Mouse (Mus musculus): Measurements from ENCODE around the gene 1700113H08Rik. TPM values are rescaled to one million over a fixed set of nuclear protein-coding genes. Genes with fewer than 3 reads are reported as not detected.

Gene 1700113H08Rik
- total RNA-seq (2015; ENCODE audit: low replicate concordance) (4.8 TPM in 1 of 2 replicates, not detected in the other), total RNA-seq (2017; ENCODE audit: low replicate concordance) (not detected in 2 replicates)

DNA sequence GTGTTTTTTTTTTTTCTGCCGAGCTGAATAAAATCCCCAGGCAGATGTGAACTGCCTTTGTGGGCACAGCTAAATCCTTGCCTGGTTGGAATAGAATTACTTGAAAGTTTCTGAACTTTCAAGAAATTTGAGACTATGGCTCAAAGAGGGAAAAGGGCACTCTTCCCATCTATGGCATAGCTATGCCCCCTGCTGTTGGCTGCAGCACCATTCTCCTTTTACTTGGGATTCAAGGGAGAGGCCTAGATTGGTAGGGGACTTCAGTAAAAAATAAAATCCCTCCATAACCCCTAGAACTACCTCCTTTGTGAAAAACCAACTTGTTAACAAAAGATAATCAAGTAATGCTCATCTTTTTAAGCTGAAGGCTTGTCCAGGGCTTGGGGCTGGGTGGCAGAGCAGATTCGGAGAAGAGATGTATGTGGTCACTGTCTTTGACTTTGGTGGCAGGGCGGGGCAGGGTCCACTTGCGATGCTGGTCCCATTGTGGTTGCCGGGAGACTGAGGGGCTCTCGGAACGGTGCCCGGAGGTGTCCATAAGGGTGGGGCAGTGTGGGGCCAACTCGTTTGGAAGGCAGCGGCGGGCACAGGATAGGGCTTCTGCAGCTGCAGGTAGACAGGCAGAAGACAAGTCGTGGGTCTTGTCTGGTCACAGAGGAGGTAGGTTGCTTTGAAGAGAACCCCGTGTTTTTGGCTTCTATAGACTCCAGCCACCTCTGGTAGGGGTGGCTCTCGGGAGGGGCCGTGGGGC lies at the start of gene 1700113H08Rik:
Gene 1700113H08Rik (plus strand): TSS at position 546 of the 751 bp plus-strand sequence.
- ATAC-seq (replicated peaks; ENCODE audit: low FRiP score, poor library complexity, severe bottlenecking) = no peak

- ATAC-seq (replicated peaks; ENCODE audit: low FRiP score, poor library complexity, severe bottlenecking) = no peak
Measured at GRCm38 (mm10) chr10:87008215-87008499, 49.7 kb upstream of the 1700113H08Rik start.

DNA sequence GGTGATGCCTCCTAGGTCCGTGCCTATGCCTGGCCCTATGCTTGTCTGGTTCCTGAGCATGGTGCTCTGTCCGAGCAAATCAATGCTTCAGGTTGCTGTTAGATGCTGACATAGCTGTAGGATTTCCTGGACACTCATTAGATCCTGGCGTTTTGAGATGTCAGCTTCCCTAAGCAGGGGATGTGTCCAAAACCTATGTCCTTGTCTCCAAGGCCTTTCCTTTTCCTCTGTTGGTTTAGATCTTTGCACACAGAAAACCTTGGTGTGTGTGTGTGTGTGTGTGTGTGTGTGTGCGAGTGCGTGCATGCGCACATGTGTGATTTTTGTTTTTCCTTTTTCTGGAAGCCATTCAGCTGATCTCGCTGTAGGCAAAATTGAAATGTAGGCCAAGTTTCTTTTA lies 45.8 kb upstream of the 1700113H08Rik start:
- ATAC-seq (replicated peaks; ENCODE audit: low FRiP score, poor library complexity, severe bottlenecking) = no peak

- no peak for ATAC-seq (replicated peaks; ENCODE audit: low FRiP score, poor library complexity, severe bottlenecking)
Measured at GRCm38 (mm10) chr10:87014391-87014965, 43.4 kb upstream of the 1700113H08Rik start.

DNA sequence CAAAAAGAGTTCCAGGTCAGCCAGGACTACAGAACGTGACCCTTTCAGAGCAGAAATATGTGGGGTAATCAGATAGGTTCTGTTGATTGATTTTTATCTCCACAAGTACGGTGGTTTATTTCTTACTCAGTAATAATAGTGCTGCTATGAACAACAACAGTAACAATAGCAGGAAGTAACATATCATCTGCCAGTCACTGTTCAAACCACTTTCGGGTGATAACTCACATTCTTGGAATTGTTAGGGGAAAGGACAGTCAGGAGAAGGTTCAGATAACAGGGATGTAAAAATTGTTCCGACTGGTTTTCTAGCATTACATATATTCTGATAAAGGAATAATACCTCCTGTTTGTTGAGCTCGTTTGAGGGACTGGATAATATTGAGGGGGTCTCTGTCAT lies 42.4 kb upstream of the 1700113H08Rik start:
- ATAC-seq (replicated peaks; ENCODE audit: low FRiP score, poor library complexity, severe bottlenecking) = no peak

GRCm38 (mm10) chr10:87016151-87016692 lies 41.6 kb upstream of the 1700113H08Rik start:
- ATAC-seq (replicated peaks; ENCODE audit: low FRiP score, poor library complexity, severe bottlenecking) = no peak

- no peak for ATAC-seq (replicated peaks; ENCODE audit: low FRiP score, poor library complexity, severe bottlenecking)
Measured at GRCm38 (mm10) chr10:87018876-87019275, 39.0 kb upstream of the 1700113H08Rik start.

GRCm38 (mm10) chr10:87020711-87021110 lies 37.1 kb upstream of the 1700113H08Rik start:
- no peak for ATAC-seq (replicated peaks; ENCODE audit: low FRiP score, poor library complexity, severe bottlenecking)

DNA sequence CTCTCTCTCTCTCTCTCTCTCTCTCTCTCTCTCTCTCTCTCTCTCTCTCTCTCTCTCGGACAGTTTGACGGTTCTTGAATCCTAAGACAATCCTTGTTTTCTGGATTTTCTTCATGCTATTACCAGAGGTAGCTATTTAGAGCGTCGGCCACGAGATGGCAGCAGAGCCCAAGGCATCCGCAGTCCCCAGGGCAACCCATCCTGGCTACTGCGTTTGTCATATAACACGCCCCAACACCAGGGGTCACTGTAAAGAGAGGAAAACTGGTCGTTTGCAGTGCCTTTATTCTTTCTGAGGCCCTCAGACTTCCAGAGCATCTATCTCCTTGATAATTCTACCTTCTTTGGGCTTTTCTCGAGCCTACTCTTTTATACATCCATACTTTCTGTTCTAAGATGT lies 33.0 kb upstream of the 1700113H08Rik start:
- ATAC-seq (replicated peaks; ENCODE audit: low FRiP score, poor library complexity, severe bottlenecking) = 0 out of 2 replicates have a peak, but pooled peaks have one; percentile 52

- ATAC-seq (replicated peaks; ENCODE audit: low FRiP score, poor library complexity, severe bottlenecking) = no peak
Measured at GRCm38 (mm10) chr10:87032768-87033167, 25.1 kb upstream of the 1700113H08Rik start.

DNA sequence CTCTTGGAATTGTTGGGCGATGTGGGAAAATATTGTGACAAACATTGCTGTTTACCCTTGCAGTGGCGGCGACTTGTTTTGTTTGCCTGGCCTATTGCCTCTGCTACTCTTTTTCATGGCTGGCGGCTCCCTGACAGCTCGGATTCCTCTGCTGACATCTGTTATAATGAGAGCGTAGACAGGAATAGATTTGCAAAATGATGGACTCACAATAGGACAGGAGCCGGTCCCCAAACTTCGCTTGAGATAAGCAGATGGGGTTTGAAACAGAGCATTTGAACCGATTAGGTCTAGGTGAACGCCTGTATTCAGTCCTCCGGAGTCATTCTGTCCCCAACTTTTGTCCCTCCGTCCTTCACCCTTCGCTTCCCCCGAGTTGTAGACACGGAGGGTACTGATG lies 22.0 kb upstream of the 1700113H08Rik start:
- no peak for ATAC-seq (replicated peaks; ENCODE audit: low FRiP score, poor library complexity, severe bottlenecking)

DNA sequence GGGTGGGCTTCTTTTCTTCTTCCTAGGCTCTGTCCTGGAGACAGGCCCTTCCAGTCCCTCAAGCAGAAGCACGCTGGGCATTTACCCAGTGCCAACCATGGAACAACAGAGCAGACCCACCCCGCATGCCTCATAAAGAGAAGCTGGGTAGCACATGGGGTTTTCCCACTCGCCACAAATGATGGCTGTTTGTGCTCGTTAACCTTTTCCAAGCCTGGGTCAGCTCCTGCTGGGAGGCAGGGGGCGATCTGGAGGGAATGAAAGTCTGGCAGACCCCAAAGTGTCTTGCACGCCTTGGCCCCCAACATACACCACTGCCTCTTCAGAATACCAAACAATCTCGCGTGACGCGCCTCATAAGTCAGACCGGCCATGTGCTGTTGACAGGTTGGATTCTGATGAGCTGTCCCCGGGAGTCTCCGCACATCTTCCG lies 21.6 kb upstream of the 1700113H08Rik start:
- ATAC-seq (replicated peaks; ENCODE audit: low FRiP score, poor library complexity, severe bottlenecking) = no peak

DNA sequence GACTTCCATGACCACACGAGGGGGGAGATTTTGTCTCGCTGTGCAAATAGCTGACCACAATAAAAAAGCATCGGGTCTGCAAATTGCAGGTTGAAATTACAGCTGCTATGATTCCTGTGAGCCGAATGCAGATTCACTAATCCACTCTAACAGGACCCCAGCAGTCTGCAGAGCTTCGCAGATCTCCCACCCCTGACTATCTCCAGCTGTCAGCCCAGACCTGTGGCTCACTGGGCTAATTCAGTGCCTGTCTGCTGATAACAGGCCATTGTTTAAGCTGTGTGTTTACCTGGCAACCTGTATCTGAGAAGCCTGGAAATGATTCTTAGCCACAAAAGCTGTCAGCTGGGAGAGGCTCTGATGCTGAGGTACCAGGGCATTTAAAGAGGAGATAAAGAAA lies 20.8 kb upstream of the 1700113H08Rik start:
- no peak for ATAC-seq (replicated peaks; ENCODE audit: low FRiP score, poor library complexity, severe bottlenecking)

DNA sequence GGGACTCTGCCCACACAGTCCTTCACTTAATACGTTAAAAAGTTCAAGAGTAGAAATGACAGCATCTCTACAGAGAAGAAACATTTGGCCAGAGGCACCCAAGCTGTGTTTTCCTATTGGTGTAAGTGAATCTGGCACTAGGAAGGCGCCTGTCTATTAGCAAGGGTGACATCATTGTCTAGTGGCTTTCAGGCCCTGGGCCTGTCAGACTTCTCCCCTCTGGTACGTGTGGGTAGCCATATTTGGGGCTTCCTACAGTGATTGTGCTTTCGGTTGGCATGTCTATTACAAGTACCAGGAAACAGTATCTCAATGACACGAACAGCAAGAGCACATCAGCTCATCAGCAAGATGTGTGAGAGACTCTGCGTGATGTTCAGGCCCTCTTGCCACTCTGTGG lies 18.5 kb upstream of the 1700113H08Rik start:
- ATAC-seq (replicated peaks; ENCODE audit: low FRiP score, poor library complexity, severe bottlenecking) = no peak

DNA sequence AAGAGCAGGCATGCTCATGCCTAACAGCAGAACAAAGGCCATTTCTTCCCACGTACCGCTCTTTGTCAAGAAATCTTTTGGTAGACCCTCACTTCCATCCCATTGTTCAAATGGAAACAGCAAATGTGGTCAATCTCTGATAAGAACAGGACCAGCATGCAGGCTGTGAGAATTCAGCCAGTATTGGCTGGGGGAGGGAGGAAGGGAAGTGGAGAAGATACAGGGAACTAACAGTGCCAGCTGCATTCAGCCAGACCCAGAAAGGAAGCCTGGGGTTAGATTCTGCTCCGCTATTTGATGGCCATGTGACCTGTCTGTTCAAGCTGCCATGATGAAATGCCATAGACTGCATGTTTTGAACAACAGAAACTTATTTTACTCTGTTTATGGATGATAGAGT lies 18.0 kb upstream of the 1700113H08Rik start:
- no peak for ATAC-seq (replicated peaks; ENCODE audit: low FRiP score, poor library complexity, severe bottlenecking)

DNA sequence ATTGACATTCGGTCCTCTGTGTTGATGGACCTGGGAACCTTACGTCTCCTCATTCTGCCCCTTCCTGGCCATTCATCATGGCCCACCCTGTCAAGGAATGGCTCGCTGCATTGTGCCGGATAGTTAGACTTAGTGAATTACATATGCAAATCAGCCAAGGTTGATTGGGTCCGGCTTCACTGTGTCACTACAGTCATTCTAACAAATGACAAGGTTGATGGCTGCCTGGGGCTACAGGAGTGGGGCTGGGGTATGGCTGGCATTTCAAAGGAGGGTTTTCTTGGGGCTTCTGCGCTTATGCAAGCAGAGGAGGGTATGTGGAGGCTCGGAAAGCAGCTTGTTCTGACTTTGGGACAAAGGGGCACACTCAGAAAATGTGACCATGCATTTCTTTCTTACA lies 16.6 kb upstream of the 1700113H08Rik start:
- no peak for ATAC-seq (replicated peaks; ENCODE audit: low FRiP score, poor library complexity, severe bottlenecking)

GRCm38 (mm10) chr10:87045273-87045672 lies 12.6 kb upstream of the 1700113H08Rik start:
- no peak for ATAC-seq (replicated peaks; ENCODE audit: low FRiP score, poor library complexity, severe bottlenecking)

- ATAC-seq (replicated peaks; ENCODE audit: low FRiP score, poor library complexity, severe bottlenecking) = no peak
Measured at GRCm38 (mm10) chr10:87046469-87046868, 11.4 kb upstream of the 1700113H08Rik start.

DNA sequence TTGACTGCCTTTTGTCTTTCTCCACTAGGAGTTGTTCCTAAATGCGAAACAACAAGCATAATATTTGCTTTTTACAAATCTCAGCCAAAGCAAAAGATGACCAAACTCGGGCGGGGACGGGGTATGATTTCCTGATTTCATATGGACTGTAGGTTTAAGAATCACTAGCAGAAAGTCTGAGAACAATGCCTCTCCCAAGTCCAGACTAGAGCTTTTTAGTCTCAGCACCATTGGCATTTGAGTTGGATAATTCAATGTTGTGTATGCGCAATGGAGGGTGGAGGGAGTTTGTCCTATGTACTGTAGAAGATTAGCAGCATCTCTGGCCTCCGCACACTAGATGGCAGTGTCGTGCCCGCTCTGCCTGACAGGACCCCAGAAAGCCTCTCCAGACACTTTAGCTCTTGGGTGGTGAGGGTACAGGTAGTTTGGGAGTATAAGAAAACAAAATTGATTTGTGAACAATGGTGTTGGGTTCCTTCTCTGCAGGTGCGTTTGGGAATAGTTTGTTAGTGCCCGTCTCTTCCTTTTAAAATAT lies 10.8 kb upstream of the 1700113H08Rik start:
- no peak for ATAC-seq (replicated peaks; ENCODE audit: low FRiP score, poor library complexity, severe bottlenecking)

GRCm38 (mm10) chr10:87049179-87049578 lies 8.7 kb upstream of the 1700113H08Rik start:
- ATAC-seq (replicated peaks; ENCODE audit: low FRiP score, poor library complexity, severe bottlenecking) = no peak

GRCm38 (mm10) chr10:87051714-87052113 lies 6.1 kb upstream of the 1700113H08Rik start:
- ATAC-seq (replicated peaks; ENCODE audit: low FRiP score, poor library complexity, severe bottlenecking) = no peak

Data from erythroblast, adult 5-6 weeks (primary cell).